Mouse (Mus musculus) lung, embryonic 14.5 days (tissue): ENCODE data around the gene Med15. TPM values are rescaled to one million over a fixed set of nuclear protein-coding genes. Genes with fewer than 3 reads are reported as not detected.

Experiments used
- ATAC-seq: fragments of 200-750 bp; cut with Nextera tagmentation; 2 replicates; pipeline ENCODE4 v1.8.0; 2017; ENCODE audit warnings: mild to moderate bottlenecking, moderate TSS enrichment, moderate library complexity; ENCODE audit not compliant: insufficient read depth
- DNase-seq: peaks from one replicate; pipeline ENCODE4 v3.0.0-alpha.2; 2015
- H3K27ac ChIP-seq: fragments of 300-500 bp; sonication (generic); 2 replicates; pipeline ENCODE4 v1.5.1; 2014; ENCODE audit warnings: low read depth, mild to moderate bottlenecking, moderate library complexity
- H3K27me3 ChIP-seq: fragments of 300-500 bp; sonication (generic); 2 replicates; pipeline ENCODE4 v1.6.1; 2014; ENCODE audit warnings: low read length, control low read depth; ENCODE audit not compliant: insufficient read depth
- H3K36me3 ChIP-seq: fragments of 300-500 bp; sonication (generic); 2 replicates; pipeline ENCODE4 v1.6.1; 2014; ENCODE audit warnings: control low read depth; ENCODE audit not compliant: insufficient read depth
- H3K4me1 ChIP-seq: fragments of 300-500 bp; sonication (generic); 2 replicates; pipeline ENCODE4 v1.6.1; 2014; ENCODE audit warnings: antibody characterized with exemption, control low read depth; ENCODE audit not compliant: insufficient read depth
- H3K4me2 ChIP-seq: fragments of 300-500 bp; sonication (generic); 2 replicates; pipeline ENCODE4 v1.6.1; 2014; ENCODE audit warnings: mild to moderate bottlenecking
- H3K4me3 ChIP-seq: fragments of 300-500 bp; sonication (generic); 2 replicates; pipeline ENCODE4 v1.5.1; 2014; ENCODE audit warnings: low read depth, low read length
- H3K9ac ChIP-seq: fragments of 300-500 bp; sonication (generic); 2 replicates; pipeline ENCODE4 v1.6.1; 2014
- H3K9me3 ChIP-seq: fragments of 300-500 bp; sonication (generic); 2 replicates; pipeline ENCODE4 v1.6.1; 2016; ENCODE audit warnings: low read depth, low read length, control low read depth
- CTCF ChIP-seq: IDR thresholded peaks from 2 replicates; pipeline ENCODE4 v1.5.1; 2016; ENCODE audit warnings: antibody characterized with exemption, low read depth
- WGBS: fragments of 180-500 bp; shearing (Covaris S2); extraction: QIAGEN DNeasy Blood & Tissue Kit; methylation state at CpG from one replicate; pipeline ENCODE4 v1.1.7; 2014; 5-methylcytosine and 5-hydroxymethylcytosine counted together
- polyA plus RNA-seq: library from polyadenylated mRNA; unstranded; fragments of >200 nt; fragmentation: Nextera tagmentation; extraction: Ambion mirVana; gene quantifications from 2 replicates; pipeline ENCODE4 v1.2.1, GENCODE M21; 2014

The Med15 gene
- polyA plus RNA-seq, 1 experiment from 2014 or later, result 46.0 TPM

DNA sequence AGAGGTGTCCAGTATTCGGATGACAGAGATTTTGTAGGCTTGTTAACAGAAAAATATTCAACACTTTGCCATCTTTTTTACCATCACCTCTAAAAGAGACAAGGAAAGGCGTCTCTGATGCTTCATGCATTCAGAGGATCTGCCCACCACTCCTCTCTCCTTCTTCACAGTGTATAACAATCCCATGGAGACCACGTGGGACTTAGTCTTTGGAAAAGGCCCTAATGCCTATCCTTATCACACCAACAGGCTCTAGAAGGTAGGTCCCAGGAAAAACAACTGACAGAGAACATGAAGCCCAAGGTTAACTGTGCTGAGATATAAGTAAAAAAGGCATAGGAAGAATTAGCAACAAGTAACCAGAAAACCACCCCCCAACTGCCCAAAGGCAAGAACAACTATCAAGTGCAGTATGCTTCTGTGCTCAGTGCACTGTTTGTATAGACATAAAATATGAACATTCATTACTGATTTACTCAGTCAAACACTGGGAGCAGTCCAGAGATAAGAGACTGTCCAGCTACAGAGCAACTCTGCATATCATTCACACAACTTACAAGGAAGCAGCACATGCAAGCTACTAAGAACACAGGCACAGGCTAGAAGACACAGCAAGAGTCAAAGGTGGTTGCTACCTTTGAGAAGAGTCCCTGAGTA, 32.2 kb downstream of the Med15 start:
- no peak for TF ChIP-seq CTCF
- Histone ChIP-seq H3K27me3 (no peaks in the 10 kb centered on the region), H3K9me3 (no peaks in the 10 kb centered on the region), H3K27ac (no peak overlapping the region), H3K4me3 (no peak overlapping the region), H3K4me1 (no peaks in the 10 kb centered on the region), H3K9ac (no peak overlapping the region), H3K4me2 (no peak overlapping the region), H3K36me3 (peaks cover 34% of the 10 kb centered on the region)
- DNase-seq (no peak), ATAC-seq (no peak)
- WGBS, result 81% methylated on average over 3 of the region's 3 CpGs

- Histone ChIP-seq H3K4me2 (no peak overlapping the region), H3K27ac (no peak overlapping the region), H3K9me3 (no peaks in the 10 kb centered on the region), H3K36me3 (peaks cover 49% of the 10 kb centered on the region), H3K4me3 (no peak overlapping the region), H3K27me3 (no peaks in the 10 kb centered on the region), H3K9ac (no peak overlapping the region), H3K4me1 (no peaks in the 10 kb centered on the region)
- no peak for TF ChIP-seq CTCF
- ATAC-seq (no peak), DNase-seq (no peak)
- WGBS, result 89% methylated on average over 3 of the region's 3 CpGs
Observed at GRCm38 (mm10) chr16:17694860-17695259, 37.8 kb downstream of the Med15 start.

GRCm38 (mm10) chr16:17669886-17670285, 62.8 kb downstream of the Med15 start:
- no peak for ATAC-seq
- TF ChIP-seq CTCF, result no peak
- Histone ChIP-seq H3K9me3 (no peaks in the 10 kb centered on the region), H3K27ac (no peak overlapping the region), H3K36me3 (peaks cover 72% of the 10 kb centered on the region), H3K4me3 (no peak overlapping the region), H3K9ac (no peak overlapping the region), H3K27me3 (no peaks in the 10 kb centered on the region), H3K4me2 (no peak overlapping the region), H3K4me1 (no peaks in the 10 kb centered on the region)
- no peak for DNase-seq

DNA sequence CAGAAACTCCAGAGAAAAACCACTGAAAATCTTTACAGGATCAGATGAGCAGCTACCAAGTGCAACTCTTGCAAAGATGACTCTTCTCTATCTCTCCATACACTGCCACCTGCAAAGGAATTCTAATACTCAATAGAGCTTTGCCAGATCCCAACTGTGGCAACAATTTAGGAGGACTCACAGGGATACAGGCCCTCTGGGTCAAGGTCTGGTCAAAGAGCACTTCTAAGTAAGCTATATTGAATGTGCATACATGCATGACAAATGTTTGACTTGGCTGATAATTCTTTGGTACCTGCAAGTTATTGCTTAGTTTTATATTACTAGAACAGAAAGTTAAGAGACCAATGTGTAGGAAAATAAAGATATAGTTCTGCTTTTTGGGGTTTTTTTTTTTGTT, 67.1 kb downstream of the Med15 start:
- no peak for TF ChIP-seq CTCF
- H3K9me3 ChIP-seq, result no peaks in the 10 kb centered on the region
- no peaks in the 10 kb centered on the region for H3K4me1 ChIP-seq
- no peak overlapping the region for H3K4me3 ChIP-seq
- no peak overlapping the region for H3K9ac ChIP-seq
- DNase-seq (no peak), ATAC-seq (no peak)
- H3K27ac ChIP-seq, result no peak overlapping the region
- no peaks in the 10 kb centered on the region for H3K27me3 ChIP-seq
- peaks cover 67% of the 10 kb centered on the region for H3K36me3 ChIP-seq
- H3K4me2 ChIP-seq, result no peak overlapping the region

DNA sequence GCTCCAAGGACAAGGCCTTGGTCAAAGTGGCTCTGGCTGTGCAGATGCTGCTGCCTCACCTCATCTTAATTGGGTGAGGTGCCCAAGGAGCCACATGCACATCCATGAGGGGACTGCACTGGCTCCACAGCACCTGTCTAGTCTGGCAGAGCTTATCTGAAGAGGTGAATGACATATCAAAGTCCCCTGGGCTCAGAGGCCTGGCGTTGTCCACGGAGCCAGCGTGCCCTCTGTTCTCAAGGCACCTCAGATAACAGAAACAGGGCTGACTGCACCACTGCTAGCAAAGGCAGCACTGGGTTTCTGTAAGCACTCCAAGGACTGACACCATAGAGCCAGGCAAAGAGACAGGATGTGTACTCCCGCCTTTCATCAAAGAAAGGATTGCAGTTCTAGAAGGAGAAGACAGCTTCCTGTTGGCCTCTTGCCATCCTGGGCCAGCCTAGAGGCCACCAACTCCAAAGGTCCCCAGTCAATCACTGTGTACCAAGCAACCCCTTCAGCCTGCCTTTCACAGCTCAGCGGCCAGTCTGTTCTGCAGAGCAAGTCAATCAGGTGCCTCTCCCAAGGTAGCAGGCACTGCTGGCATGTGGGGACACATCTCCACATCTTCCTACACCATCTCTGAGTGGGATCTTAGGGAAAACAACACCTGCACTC, 76.3 kb downstream of the Med15 start:
- no peak for DNase-seq
- peaks cover 74% of the 10 kb centered on the region for H3K36me3 ChIP-seq
- 86% methylated on average over 5 of the region's 5 CpGs for whole genome bisulfite sequencing
- ATAC-seq, result no peak
- no peak overlapping the region for H3K27ac ChIP-seq
- no peak overlapping the region for H3K4me3 ChIP-seq
- TF ChIP-seq CTCF, result no peak
- H3K4me2 ChIP-seq, result no peak overlapping the region
- H3K27me3 ChIP-seq, result no peaks in the 10 kb centered on the region
- H3K9me3 ChIP-seq, result no peaks in the 10 kb centered on the region
- H3K4me1 ChIP-seq, result no peaks in the 10 kb centered on the region
- H3K9ac ChIP-seq, result no peak overlapping the region

- 92% methylated on average over 4 of the region's 4 CpGs for WGBS
- Histone ChIP-seq H3K27ac (no peak overlapping the region), H3K4me3 (no peak overlapping the region), H3K9me3 (no peaks in the 10 kb centered on the region), H3K4me2 (no peak overlapping the region), H3K4me1 (no peaks in the 10 kb centered on the region), H3K36me3 (peaks cover 80% of the 10 kb centered on the region), H3K27me3 (no peaks in the 10 kb centered on the region), H3K9ac (no peak overlapping the region)
- TF ChIP-seq CTCF, result no peak
- no peak for DNase-seq
- ATAC-seq, result no peak
Observed at GRCm38 (mm10) chr16:17654188-17654795, 78.4 kb downstream of the Med15 start.

- ATAC-seq (no peak), DNase-seq (no peak)
- Histone ChIP-seq H3K4me2 (no peak overlapping the region), H3K36me3 (peaks cover 80% of the 10 kb centered on the region), H3K4me3 (no peak overlapping the region), H3K4me1 (no peaks in the 10 kb centered on the region), H3K27ac (no peak overlapping the region), H3K9ac (no peak overlapping the region), H3K27me3 (no peaks in the 10 kb centered on the region), H3K9me3 (no peaks in the 10 kb centered on the region)
- TF ChIP-seq CTCF, result no peak
- 93% methylated on average over 5 of the region's 5 CpGs for WGBS
Observed at GRCm38 (mm10) chr16:17653601-17654000, 79.1 kb downstream of the Med15 start.
